Mouse (Mus musculus) ES-CJ7 (cell line): ENCODE measurements at regions not wholly inside any gene's neighbourhood (a gene's known extent, or its start where the extent isn't known, plus 50 kb on each side); places are given as distances from the start of the nearest gene placed in this dataset.

ENCODE experiments used
- DNase-seq: peaks from one replicate; pipeline ENCODE4 v3.0.0; 2011; ENCODE audit warnings: low read depth, low spot score

GRCm38 (mm10) chr3:157710790-157711381 lies 144.2 kb downstream of the Ptger3 start:
- no peak for DNase-seq

DNA sequence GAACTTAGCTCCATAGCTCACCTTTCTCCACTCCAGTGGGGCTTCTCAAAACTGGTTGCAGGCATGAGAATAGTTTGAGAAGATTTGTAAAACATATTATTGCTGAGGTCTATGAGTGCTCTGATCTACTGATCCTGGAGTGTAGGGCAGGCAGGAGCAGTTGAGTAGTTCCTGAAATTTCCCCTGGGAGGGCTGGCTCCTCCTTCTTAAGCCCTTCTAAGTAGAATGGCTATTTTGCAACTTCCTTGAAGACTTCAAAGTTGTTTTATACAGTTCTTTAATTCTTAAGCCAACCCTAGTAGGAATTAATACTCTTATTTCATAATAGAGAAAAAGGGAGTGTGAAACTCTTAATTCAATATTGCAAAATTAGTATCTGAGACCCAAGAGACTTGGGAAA lies 133.3 kb downstream of the Ptger3 start:
- no peak for DNase-seq

DNA sequence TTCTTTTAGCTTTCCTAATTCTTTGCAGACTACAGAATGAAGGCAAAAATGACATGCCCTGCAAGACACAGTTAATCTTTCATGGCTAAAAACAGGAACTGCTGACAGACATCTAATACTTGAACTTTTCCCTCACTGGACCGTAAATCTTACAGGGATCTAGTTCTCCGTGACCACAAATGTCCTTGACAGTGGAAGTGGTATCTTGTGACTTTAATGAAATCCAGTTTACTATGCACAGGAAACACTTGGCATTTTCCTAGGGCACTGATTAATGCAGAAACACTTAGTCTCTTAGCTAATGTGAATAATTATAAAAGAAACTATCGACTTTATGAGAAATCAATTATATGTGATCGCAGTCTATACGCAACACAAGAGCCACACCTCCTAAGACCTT lies 131.8 kb downstream of the Ptger3 start:
- no peak for DNase-seq

DNA sequence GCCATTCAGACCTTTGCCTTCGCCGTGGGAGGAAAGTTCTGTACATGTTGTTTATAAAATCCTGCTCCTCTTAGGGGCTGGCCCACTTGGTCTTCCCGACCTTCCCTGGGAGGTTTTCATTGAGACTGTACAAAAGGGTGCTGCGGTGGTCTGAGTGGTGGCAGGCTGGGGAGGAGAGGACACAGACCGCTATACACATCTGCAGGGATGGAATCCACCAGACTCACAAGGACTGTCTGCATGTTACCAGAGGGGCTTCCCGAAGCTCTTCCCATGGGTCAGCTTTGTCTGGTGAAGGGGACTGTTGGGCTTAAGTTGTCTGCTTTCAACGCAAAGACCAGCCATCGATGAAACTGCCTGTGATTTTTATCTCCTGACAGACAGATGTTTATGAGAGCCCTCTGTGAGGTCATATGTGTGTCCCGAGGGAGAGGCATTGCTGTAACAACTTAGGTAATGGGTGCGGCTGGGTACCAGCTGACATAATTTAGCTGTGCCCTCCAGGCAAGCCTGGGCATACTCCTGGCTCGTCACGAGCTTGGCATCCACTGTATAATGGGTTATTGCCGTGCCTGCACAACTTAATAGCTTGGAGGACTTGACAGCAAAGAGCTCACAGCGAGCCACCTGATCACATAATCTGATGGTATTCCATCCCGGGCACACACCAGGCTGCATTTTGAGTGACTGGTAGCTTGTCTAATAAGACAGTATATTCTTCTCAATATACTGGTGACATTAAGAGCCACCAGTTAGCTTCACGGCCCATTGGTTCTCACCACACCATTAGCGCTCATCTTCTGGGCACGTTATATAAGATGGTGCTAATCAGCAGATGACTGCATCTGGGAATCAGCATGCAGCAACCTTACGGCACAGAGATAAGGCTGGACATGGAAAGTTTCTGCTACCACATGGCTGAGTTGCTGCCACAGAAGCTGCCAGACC lies 128.7 kb downstream of the Ptger3 start:
- no peak for DNase-seq
